Mouse (Mus musculus) Patski (cell line): ENCODE data around the gene Unc93a2. TPM values are rescaled to one million over a fixed set of nuclear protein-coding genes. Genes with fewer than 3 reads are reported as not detected.
"Not testable (repeated sequence)": the region's sequence is repeated elsewhere in the genome, so short reads cannot be mapped to it uniquely, and the experiment has no call there.

Experiments
- ATAC-seq: fragments of 100-300 bp; one replicate; pipeline ENCODE4 v1.8.0; 2021
- CTCF ChIA-PET: fragments of 350-600 bp; sonication (Branson Sonifier 250); formaldehyde crosslinking; loops from one replicate; lab custom pipeline; 2022; ENCODE audit warnings: inconsistent platforms; lab: Charles Lee
- POLR2A ChIA-PET: fragments of 350-600 bp; sonication (Branson Sonifier 250); formaldehyde crosslinking; loops from one replicate; lab custom pipeline; 2022; ENCODE audit warnings: antibody characterized with exemption, inconsistent platforms; lab: Charles Lee
- DNase-seq: peaks from one replicate; pipeline ENCODE4 v3.0.0-alpha.2; 2011; ENCODE audit warnings: low read depth, low spot score
- H3K27me3 ChIP-seq: fragments of 371-371 bp; one replicate; pipeline ENCODE4 v1.5.1; 2021
- in situ Hi-C: fragments of 300-500 bp; cut with MboI; formaldehyde crosslinking; loops from 3 replicates; pipeline ENCODE4 v1.11.1; 2018; ENCODE audit warnings: low pct_unique_long_range_greater_than_20kb, mixed read lengths
- polyA plus RNA-seq: library from polyadenylated mRNA; unstranded; gene quantifications from one replicate; pipeline ENCODE4 v1.2.3, GENCODE M21; 2021

The Unc93a2 gene
- polyA plus RNA-seq, 1 experiment from 2014 or later, result 2.1 TPM

GRCm38 (mm10) chr17:7388341-7388957, 3.2 kb upstream of the Unc93a2 start:
- ATAC-seq, CTCF ChIA-PET, POLR2A ChIA-PET, DNase-seq, H3K27me3 ChIP-seq, in situ Hi-C loops: not testable (repeated sequence)

- ATAC-seq, DNase-seq, POLR2A ChIA-PET, H3K27me3 ChIP-seq, in situ Hi-C loops, CTCF ChIA-PET: not testable (repeated sequence)
These were observed 752 bp upstream of the Unc93a2 start for GRCm38 (mm10) chr17:7386016-7386415.

- in situ Hi-C loops, POLR2A ChIA-PET, H3K27me3 ChIP-seq, DNase-seq, CTCF ChIA-PET: not testable (repeated sequence)
- peak; percentile 60 for ATAC-seq
These were observed 1.8 kb downstream of the Unc93a2 start for GRCm38 (mm10) chr17:7383167-7384143.

GRCm38 (mm10) chr17:7382711-7383110, 2.6 kb downstream of the Unc93a2 start:
- POLR2A ChIA-PET, DNase-seq, H3K27me3 ChIP-seq, in situ Hi-C loops, CTCF ChIA-PET, ATAC-seq: not testable (repeated sequence)

GRCm38 (mm10) chr17:7377907-7378306, 7.4 kb downstream of the Unc93a2 start:
- CTCF ChIA-PET, DNase-seq, in situ Hi-C loops: not testable (repeated sequence)

GRCm38 (mm10) chr17:7376951-7377700, 8.1 kb downstream of the Unc93a2 start:
- ATAC-seq, H3K27me3 ChIP-seq, POLR2A ChIA-PET, in situ Hi-C loops, DNase-seq, CTCF ChIA-PET: not testable (repeated sequence)

More at GRCm38 (mm10) chr17:7377907-7378306, 7.4 kb downstream of the Unc93a2 start:
- POLR2A ChIA-PET, H3K27me3 ChIP-seq, ATAC-seq: not testable (repeated sequence)

DNA sequence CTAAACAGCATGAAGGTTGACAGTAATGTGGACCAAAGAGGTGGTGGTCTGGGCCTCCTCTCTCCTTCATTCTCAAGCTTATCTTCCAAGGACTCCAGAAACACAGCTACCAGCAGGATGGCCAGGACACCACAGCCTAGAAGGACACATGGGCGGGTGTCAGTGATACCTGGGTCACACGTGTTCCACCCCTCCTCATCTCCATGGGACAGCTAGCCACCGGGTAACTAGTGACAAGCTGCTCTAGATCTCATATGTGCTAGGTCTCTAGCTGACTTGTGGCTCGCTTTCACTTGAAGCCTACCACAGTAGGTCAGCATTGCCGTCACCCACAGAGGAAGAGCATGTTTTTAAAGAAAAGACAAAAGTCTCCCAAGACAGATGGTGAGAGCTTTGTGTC, 13.4 kb downstream of the Unc93a2 start, which contains the start of gene Gm49630:
Gene Gm49630, minus strand, starts transcription at position 101 of the 400 bp plus-strand sequence.
- ATAC-seq, CTCF ChIA-PET: not testable (repeated sequence)

DNA sequence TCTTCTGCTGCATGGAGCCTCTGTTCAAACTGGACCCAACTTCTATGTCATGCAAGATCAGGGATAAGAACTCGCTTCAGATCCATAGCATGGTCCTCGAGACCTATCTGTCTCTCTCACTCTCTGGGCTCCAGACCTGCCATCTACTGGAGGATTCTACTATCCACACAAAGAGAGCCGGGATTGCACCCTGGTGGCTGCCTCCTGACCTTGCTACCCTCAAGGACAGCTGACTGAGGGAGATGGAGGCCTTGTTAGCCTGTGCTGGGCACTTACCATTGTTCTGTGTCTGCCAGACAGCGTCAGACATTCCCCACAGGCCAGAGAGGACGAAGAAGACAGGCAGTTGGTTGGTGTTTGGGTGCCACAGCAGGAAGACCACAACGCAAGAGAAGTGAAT, 15.9 kb downstream of the Unc93a2 start:
- in situ Hi-C loops, ATAC-seq, POLR2A ChIA-PET, H3K27me3 ChIP-seq, CTCF ChIA-PET, DNase-seq: not testable (repeated sequence)

More for the DNA sequence above, 13.4 kb downstream of the Unc93a2 start, which contains the start of gene Gm49630:
- H3K27me3 ChIP-seq, POLR2A ChIA-PET, in situ Hi-C loops, DNase-seq: not testable (repeated sequence)

DNA sequence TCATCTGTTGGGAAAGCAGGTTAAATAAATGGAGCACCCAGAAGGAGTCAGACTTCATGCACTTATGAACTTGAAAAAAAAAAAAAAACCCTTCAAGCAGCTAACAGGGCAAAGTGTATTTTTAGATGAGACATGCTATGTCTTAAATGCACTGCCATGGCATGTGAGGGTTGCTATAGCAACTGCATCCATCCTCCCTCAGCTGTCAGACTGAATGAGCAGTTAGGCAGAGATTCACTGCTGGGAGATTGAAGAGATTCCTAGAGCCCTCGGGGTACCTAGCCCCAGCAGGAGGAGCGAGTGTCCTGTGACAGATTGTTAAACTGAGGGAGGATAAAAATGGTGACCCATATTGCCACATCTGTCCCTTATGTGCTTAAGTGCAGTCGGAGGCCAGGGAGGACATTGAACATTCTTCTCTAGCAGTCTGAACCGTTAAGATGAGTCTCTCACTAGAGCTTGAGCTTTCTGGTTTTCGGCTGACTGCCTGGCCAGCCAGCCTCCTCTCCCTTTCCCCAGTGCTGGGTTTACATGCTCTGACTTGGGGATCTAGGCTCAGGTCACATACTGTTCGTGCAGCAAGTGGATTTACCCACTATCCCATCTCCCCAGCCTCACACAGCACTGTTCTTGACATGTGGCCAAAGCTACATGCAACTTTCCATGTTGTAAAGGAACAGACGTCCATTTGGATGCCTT, 18.4 kb downstream of the Unc93a2 start:
- in situ Hi-C loops, result not testable (repeated sequence)

DNA sequence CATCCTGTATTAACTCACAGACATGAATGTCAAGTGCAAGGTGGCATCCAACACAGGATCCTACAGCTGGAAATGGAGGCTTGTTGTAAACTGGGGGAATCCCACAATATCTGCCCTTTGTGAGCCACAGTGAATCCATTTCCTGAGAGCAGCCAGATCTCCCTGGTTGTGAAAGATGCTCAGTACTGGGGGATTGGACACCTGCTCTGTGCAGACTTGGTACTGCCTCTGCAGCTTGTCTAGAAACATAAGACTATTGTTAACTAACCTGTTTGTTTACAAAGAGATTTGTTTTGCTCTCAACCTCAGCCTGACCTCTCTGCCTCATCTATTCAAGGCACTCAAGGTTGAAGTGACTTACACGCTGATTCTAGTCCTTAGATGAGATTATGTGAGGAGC, 19.0 kb downstream of the Unc93a2 start:
- H3K27me3 ChIP-seq, CTCF ChIA-PET, in situ Hi-C loops, POLR2A ChIA-PET, DNase-seq, ATAC-seq: not testable (repeated sequence)

More for the DNA sequence above, 18.4 kb downstream of the Unc93a2 start:
- POLR2A ChIA-PET, H3K27me3 ChIP-seq, CTCF ChIA-PET, DNase-seq, ATAC-seq: not testable (repeated sequence)

GRCm38 (mm10) chr17:7365615-7366014, 19.6 kb downstream of the Unc93a2 start:
- DNase-seq, CTCF ChIA-PET, H3K27me3 ChIP-seq, ATAC-seq, POLR2A ChIA-PET, in situ Hi-C loops: not testable (repeated sequence)

GRCm38 (mm10) chr17:7360749-7361465, 24.4 kb downstream of the Unc93a2 start:
- CTCF ChIA-PET, DNase-seq, POLR2A ChIA-PET, ATAC-seq, H3K27me3 ChIP-seq, in situ Hi-C loops: not testable (repeated sequence)

- in situ Hi-C loops, H3K27me3 ChIP-seq, DNase-seq, POLR2A ChIA-PET, ATAC-seq, CTCF ChIA-PET: not testable (repeated sequence)
These were observed 25.5 kb downstream of the Unc93a2 start for GRCm38 (mm10) chr17:7359806-7360205.
